Mouse (Mus musculus) gonadal fat pad, adult 2 months (tissue): ENCODE results near the gene Klhdc7a. TPM values are rescaled to one million over a fixed set of nuclear protein-coding genes. Genes with fewer than 3 reads are reported as not detected.
A peak's percentile ranks its signal among the peaks of the same experiment; 100 is the strongest.
"Not testable (repeated sequence)": the region's sequence is repeated elsewhere in the genome, so short reads cannot be mapped to it uniquely, and the experiment has no call there.

ENCODE experiments used
- DNase-seq: peaks from one replicate; pipeline ENCODE4 v3.0.0-alpha.2; 2012; ENCODE audit warnings: low read depth
- polyA plus RNA-seq: library from polyadenylated mRNA; depleted of rRNA; stranded (reverse); fragments of >200 nt; gene quantifications from 2 replicates; pipeline ENCODE4 v1.2.3, GENCODE M21; 2012; rRNA removed

Gene Klhdc7a
- polyA plus RNA-seq: 32.4 and 41.7 TPM in 2 replicates

GRCm38 (mm10) chr4:139967922-139968321, at the start of gene Klhdc7a:
Gene Klhdc7a, minus strand, starts transcription at chr4:139968026.
- no peak for DNase-seq

- no peak for DNase-seq
These were observed 48.1 kb upstream of the Klhdc7a start for GRCm38 (mm10) chr4:140015916-140016315.

GRCm38 (mm10) chr4:140010728-140011470, 43.1 kb upstream of the Klhdc7a start:
- no peak for DNase-seq

- DNase-seq: no peak
These were observed 37.1 kb upstream of the Klhdc7a start for GRCm38 (mm10) chr4:140004932-140005331.

- DNase-seq: peak; percentile 24
These were observed 36.3 kb upstream of the Klhdc7a start for GRCm38 (mm10) chr4:140004170-140004569.

DNA sequence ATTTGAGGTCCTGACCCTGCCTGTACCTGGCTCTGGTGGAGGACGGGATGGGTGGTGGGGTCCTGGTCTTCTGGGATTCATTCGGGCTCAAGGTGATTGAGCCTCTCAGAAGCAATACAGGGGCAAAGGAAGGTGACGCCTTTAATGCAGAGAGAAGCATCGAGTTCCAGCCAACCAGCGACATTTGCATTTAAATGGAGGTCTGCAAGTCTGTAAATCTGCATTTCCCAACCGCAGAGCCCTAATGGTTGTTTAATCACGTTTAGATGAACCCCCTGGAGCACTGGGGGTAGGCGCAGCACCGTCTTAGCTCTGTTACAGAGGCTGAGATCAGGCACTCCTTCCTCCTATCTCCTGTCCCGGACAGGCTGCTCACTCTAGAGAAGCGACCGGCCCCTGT, 34.2 kb upstream of the Klhdc7a start:
- no peak for DNase-seq

- no peak for DNase-seq
These were observed 33.1 kb upstream of the Klhdc7a start for GRCm38 (mm10) chr4:140000911-140001310.

- no peak for DNase-seq
These were observed 31.2 kb upstream of the Klhdc7a start for GRCm38 (mm10) chr4:139999033-139999432.

DNA sequence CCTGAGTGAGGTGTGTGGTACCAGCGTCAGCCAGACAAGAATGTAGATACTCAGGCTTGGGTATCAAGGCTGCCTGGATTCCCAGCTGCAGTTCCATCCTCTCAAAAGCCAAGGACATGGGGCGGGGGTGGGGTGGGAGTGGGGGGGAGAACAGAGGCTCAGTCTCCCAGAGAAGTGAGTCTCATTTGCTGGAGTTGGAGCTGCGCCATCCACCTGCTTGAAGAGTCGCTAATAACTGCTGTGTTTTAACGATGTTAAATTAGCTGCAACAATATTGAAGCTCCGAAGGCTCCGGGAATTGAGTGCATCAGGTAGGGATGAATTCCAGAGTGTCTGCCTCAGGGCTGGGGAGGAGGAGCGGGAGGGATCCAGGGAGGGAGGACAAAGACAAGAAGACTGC, 27.8 kb upstream of the Klhdc7a start:
- no peak for DNase-seq

GRCm38 (mm10) chr4:139993111-139993755, 25.4 kb upstream of the Klhdc7a start:
- DNase-seq: no peak

DNA sequence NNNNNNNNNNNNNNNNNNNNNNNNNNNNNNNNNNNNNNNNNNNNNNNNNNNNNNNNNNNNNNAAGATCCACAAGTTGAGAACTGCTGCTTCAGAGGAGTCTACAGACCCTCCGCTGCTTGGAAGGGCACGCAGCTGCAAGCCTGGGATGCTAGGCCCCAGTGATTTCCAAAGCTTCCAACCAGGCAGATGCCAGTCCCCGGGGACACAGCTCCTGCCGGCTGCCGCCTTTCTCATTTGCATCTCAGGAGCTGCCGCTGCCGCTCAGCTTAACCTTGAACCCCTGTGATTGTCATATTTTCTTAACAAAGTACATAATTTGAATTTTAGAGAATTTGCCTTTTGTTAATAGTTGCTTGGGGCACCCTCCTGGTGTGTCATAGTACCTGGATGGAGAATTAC, 19.1 kb upstream of the Klhdc7a start:
- no peak for DNase-seq

DNA sequence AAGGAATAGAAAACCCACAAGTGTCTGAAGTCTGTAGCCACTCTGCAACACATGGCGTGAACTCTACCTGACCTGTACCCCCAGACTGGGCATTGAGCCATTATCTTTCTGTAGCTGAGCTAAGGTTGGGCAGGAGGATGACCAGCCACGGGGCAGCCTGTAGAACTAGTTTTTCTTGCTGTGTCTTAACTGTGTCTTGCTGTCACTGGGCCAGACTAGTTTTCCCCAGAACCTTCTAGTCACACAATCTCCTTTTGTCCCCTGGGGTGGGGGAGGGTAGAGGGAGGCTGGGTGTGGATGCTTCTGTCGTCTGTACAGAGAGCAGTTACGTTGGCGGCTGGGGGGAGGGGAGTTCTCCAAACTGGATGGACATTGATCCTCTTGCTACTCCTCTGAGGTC, 10.9 kb upstream of the Klhdc7a start:
- DNase-seq: peak; percentile 83

DNA sequence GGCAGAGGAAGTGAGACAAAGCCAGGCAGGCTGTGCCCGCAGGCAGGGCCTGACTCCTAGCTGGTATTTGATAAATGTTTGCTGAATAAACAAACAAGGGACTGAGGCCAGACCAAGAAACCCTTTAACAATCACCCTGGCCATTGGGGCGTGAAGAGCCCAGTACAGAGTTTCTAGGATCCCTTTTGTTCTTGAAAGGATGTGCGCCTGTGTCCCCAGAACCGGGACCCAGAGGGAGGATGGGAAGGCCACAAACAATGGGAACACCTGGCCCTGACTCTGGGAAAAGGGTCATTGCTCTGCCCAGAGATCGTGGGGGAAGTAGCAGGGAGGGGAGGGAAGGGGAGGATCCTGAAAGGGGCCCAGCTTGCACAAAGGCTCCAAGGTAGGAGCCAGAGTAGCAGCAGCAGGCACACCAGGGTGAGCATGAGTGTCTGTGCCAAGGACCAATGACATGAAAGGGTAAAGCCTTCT, 9.5 kb upstream of the Klhdc7a start:
- no peak for DNase-seq

- no peak for DNase-seq
These were observed 6.7 kb upstream of the Klhdc7a start for GRCm38 (mm10) chr4:139974506-139974905.

GRCm38 (mm10) chr4:139967475-139967891, 343 bp downstream of the Klhdc7a start:
- DNase-seq: no peak

- no peak for DNase-seq
These were observed 845 bp downstream of the Klhdc7a start for GRCm38 (mm10) chr4:139966981-139967380.

- DNase-seq: no peak
These were observed 2.1 kb downstream of the Klhdc7a start for GRCm38 (mm10) chr4:139965596-139966185.

GRCm38 (mm10) chr4:139964406-139964805, 3.4 kb downstream of the Klhdc7a start:
- no peak for DNase-seq

GRCm38 (mm10) chr4:139963911-139964310, 3.9 kb downstream of the Klhdc7a start:
- DNase-seq: no peak

DNA sequence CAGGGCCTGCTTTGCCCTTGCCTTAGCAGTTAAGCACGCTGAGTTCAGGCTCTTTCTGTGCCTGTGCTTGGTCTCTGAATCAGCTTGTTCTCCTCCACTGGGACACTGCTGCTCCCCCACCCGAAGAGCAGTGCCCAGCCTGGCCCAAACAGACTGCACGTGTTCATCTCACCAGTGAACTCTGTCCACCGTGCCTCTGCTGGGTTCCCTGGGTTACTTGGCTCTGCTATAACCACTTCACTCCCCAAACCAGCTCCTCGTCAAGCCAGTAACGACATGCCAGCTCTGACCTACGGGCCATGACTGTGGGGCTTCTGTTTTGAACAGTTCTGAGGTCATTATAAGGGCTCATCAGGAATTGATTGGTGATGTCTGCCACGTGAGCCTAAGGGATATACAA, 4.8 kb downstream of the Klhdc7a start:
- no peak for DNase-seq

DNA sequence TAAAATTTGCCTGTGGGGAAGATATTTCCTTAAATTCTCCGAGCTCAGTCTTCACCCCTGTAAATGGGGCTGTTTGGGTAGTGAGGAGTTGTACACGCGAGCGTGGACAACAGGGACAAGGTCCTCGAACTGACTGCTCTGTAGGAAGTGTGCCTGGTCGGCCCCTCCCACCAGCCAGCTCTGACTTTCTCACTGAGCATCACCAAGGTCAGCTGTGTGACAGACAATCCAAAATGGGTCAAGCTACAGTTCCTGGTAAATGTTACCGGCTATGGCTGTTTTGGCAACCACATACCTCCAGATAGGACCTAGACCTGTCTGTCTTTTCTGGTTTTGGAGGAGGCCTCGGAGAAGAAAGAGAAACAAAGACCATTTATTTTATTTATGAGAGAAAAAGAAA, 6.0 kb downstream of the Klhdc7a start:
- DNase-seq: no peak

- not testable (repeated sequence) for DNase-seq
These were observed 6.5 kb downstream of the Klhdc7a start for GRCm38 (mm10) chr4:139961329-139961728.
